Mouse (Mus musculus) lung, adult 2 months (tissue): ENCODE data around the gene Sebox.
A peak's percentile ranks its signal among the peaks of the same experiment; 100 is the strongest.

Experiments used
- CTCF ChIP-seq: fragments of 200-500 bp; IDR thresholded peaks from 2 replicates; pipeline ENCODE4 v1.5.1; 2011; ENCODE audit warnings: mild to moderate bottlenecking, low read length, control low read depth; ENCODE audit not compliant: insufficient read depth
- POLR2A ChIP-seq: fragments of 200-500 bp; IDR thresholded peaks from 2 replicates; pipeline ENCODE4 v1.6.1; 2011; ENCODE audit warnings: low read depth, mild to moderate bottlenecking, control low read depth, low read length, borderline replicate concordance; ENCODE audit errors: extremely low read depth

DNA sequence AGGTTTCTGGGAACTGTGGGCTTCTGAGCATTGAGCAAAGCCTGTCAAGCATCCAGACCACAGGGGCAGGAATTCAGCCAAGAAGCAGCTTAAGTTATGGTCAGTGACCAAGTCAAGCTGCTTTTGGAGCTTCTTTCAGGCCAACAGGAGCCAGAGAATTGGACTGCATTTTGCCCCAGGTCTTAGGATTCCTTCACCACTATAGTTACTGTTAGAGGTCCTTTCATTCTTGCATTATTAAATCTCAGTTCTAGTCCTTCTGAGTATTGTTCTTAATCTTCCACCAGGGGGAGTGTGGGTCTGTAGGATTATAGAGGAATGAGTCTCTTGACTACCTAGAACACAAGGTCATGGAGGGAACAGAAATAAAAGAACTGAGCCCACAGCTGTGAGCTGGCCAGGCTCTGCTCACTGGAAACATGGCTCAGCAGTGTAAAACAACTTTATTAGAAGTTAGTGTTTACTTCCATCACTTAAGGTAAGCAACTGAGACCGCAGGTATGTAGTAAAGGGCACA is 19.3 kb downstream of the Sebox start:
- TF ChIP-seq CTCF (0 out of 2 replicates have a peak, but pooled peaks have one; percentile 21), POLR2A (no peak)
